Mouse (Mus musculus): Measurements from ENCODE around the gene Dnhd1.
A peak's percentile ranks its signal among the peaks of the same experiment; 100 is the strongest.
"Not testable (repeated sequence)": the region's sequence is repeated elsewhere in the genome, so short reads cannot be mapped to it uniquely, and the experiment has no call there.

The Dnhd1 gene

DNA sequence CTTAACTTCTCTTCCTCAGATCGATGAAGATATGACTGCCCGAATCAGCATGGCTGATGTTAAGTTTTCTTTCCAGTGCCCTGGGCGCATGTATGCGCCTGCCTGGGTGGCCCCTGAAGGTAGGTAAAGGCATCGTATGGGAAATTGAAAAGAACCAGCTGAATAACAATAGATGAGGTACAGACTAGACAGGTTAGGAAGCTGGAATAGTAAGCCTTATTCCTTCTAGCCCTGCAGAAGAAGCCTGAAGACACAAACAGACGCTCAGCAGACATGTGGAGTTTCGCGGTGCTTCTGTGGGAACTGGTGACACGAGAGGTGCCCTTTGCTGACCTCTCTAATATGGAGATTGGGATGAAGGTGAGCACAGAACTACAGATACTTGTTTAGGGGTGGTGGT, 91.4 kb downstream of the Dnhd1 start:
- DNase-seq, result no peak

DNA sequence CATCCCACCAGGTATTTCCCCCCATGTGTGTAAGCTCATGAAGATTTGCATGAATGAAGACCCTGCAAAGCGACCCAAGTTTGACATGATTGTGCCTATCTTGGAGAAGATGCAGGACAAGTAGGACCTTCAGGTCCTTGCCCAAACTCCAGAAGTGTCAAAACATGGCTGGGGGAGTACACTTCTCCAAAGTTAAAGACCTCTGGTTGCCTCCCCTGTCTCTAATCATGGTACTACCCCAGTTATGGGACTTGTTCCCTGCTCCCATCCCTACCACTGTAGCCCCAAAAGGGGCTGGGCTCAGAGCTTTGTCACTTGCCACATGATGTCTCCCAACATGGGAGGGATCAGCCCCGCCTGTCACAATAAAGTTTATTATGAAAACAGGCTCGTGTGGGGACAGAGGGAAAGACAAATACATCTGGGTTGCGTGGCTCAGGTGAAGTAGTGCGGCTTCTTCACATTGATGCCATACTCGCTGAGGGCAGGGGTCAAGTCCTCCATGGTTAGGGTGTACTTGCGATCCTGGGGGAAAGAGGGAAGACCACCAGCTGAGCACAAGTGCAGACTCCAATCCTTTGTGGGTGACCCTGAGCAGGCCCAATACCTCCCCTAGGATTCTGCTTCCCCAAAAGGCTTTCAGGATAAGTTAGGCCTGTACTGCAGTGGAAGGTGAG, 92.0 kb downstream of the Dnhd1 start:
- not testable (repeated sequence) for DNase-seq

DNA sequence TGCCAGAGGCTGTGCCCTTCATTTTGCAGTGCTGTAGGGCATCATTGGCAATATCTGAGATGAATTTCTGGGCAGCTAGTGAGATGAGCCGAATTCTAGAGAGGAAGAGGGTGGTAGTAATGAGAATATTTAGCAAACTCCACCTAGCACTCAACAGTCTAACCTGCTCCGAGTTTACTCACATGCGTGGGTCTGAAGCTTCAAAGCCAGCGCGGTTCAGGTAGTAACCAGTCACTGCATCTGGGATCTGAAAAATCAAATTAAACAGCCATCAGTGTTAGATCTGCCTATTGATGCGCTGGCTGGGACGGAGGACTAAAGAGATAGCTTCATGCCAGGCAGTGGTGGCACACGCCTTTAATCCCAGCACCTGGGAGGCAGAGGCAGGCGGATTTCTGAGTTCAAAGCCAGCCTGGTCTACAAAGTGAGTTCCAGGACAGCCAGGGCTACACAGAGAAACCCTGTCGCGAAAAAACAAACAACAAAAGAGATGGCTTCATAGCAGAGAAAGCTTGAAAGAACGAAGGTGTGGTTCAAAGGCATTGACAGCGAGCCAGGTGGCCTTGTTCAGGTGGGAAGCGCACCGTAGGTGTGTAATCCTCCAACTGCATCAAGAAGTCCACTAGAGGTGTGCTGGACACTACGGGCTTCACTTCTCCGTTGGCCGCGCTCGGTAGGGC, 92.8 kb downstream of the Dnhd1 start:
- DNase-seq, result not testable (repeated sequence)

GRCm38 (mm10) chr7:105743926-105744590, 93.4 kb downstream of the Dnhd1 start, which contains the start of gene Taf10:
TSS of gene Taf10 (minus strand) at chr7:105744361.
- DNase-seq, result peak; percentile 80 to 86

DNA sequence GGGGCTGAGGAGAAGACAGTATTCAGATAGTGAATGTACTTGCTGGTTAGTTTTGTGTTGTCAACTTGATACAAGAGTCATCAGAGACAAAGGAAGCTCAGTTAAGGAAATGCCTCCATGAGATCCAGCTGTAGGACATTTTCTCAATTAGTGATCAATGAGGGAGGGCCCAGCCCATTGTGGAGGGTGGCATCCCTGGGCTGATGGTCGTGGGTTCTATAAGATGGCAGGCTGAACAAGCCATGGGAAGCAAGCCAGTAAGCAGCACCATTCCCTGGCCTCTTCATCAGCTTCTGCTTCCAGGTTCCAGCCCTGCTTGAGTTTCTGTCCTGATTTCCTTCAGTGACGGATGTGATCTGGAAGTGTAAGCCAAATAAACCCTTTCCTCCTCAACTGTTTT, 97.1 kb downstream of the Dnhd1 start:
- DNase-seq, result no peak

DNA sequence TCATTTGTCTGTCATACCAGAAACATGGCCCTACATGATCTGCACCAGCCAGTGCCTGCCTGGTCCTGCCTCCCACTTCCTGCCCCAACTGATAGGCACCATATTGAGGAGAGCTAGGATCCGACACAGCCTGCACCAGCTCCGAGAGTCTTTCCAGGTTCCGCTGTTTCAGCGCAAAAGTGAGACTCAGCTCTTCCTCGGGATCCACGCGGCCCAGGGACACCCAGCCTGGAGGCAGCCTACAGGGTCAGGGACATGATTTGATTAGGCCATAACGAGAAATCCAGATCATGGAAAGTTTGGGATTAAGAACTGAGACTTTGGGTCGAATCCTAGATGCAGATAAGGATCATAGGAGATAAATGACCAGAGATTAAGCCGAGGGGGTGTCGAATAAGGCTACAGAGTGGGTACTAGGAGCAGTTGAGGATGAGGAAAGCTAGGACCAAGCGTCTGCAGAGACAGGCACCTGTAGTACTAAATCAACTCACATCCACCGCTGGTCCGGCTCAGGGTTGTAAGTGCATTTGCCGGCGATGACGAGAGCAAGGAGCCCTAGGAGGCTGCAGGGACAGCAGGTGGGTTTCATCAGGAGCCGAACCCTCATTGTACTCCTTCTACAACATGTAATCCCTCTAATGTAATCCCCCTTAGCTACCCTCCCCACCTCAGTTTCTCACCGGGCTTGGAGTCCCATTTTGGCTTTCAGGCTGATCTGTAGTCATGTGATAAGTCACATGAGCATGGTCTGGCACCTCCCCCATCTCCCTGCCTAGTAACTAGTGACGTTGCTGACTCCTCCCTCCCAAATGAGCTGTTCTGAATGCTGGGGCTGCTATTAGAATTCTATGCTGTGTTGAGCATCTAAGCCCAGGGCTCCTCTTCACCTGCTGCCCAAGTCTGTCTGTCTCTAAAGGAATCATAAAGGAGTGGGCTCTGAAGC, 101.1 kb downstream of the Dnhd1 start, which contains the start of gene Tpp1:
TSS of gene Tpp1 (minus strand) at position 745 of the 943 bp plus-strand sequence.
- DNase-seq, result peak; percentile 95 to 96

DNA sequence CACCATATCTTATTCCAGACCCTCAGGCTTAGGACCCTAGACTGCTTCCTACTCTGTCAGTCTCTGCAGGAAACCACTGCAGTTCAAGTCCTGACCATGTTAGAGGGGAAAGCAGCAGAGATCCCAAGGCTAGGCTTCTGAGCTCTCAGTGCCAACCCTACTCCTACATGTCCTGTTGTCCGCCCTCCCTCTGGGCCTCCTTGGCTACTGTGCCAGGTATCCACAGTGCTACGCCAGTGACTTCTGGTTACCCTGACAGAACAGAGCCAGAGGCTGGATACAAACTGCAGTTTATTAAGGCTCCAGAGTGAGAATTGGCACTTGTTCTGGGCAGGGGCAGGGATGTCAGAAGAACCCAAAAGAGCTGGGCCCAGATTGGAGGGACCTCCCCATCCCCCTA, 102.1 kb downstream of the Dnhd1 start:
- DNase-seq, result no peak

- no peak for DNase-seq
Measured at GRCm38 (mm10) chr7:105753281-105753680, 102.7 kb downstream of the Dnhd1 start.

DNA sequence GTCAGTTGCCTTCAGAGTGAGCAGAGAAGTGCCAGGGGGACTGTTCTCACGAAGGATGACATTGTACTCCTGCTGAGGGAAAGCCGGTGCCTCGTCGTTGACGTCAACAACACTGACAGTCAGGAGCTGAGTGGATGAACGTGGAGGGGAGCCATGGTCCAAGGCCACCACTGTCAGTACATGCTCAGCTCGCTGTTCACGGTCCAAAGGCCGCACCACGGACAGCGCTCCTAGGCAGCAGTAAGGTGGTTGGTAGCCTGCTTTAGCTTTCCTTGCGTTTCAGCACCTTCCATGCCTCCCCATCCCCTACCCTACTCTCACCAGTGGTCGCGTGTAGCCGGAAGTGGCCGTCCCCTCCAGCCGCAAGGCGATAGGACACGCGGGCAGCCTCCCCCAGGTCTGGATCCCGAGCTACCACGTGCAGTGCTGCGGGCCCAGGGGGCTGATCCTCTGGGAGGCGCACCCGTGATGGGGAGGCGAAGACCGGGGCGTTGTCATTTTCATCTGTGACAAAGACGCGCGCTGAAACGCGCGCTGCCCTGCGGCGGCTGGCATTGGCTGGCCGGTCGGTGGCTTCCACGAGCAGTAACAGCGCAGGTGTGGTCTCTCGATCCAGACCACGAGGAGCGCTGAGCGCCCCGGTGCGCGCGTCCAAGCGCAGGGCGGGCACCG, 111.3 kb downstream of the Dnhd1 start:
- no peak for DNase-seq

DNA sequence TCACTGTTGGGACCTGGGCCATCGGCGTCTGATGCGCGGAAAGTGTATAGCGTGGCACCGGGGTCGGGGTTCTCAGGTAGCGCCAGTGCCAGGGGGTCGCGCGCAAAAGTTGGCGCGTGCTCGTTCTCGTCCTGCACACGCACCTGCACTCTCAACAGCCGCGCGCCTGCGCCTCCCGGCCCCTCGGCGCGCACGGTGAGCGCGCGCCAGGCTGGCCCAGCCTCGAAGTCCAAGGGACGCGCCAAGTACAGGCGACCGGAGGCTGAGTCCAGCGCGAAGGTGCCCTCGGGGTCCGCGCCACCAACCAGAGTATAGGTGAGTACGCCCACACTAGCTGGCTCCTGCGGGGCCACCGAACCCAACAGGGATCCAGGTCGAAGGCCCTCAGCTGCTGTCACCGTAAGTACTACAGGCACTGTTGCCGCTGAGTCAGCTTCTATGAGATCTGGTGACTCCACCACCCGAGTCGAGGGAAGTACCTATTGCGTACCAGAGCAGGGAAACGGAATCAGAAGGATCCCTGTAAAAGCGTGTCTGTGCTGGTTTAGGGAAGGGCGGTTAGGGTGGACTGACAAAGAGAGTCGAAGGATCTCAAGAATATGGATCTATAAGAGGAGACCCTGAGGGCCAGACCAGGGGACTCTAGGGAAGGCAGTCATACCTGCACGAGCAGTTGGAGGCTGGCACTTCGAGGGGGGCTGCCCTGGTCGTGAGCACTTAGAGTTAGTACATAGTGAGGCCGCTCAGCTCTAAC, 112.1 kb downstream of the Dnhd1 start:
- DNase-seq, result no peak

GRCm38 (mm10) chr7:105764331-105764730, 113.7 kb downstream of the Dnhd1 start:
- no peak for DNase-seq

DNA sequence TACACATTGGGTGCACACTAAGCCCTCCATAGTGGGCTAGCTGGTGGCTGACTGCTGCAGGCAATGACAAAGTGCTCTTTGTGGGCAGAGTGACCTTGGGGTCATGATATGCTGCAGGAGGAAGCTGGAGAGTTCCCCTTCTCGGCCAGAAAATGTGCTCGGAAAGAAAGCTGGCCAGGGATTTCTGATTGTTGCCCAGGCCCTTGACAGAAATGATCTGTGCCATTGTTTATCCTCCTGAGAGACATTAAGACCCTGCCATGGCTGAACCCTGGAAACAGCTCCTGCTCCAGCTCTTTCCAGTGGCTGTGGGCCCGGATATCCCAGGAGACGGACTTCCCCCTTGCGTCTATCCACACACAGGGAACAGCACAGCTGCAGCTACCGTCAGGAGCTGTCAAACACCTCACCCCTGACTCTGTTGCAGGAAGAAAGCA, 117.1 kb downstream of the Dnhd1 start:
- peak; percentile 32 to 37 for DNase-seq

GRCm38 (mm10) chr7:105769959-105770358, 119.3 kb downstream of the Dnhd1 start:
- no peak for DNase-seq

All from kidney, adult 8-10 months (tissue).